Comparison of ENCODE assay signal across 8 mouse cellular contexts in genomic region chr2:181863791-181864535, GRCm38 (mm10). TPM values are rescaled to one million over a fixed set of nuclear protein-coding genes. Genes with fewer than 3 reads are reported as not detected.
A peak's percentile ranks its signal among the peaks of the same experiment; 100 is the strongest.
DNase-seq lines count a peak whose midpoint lies in the region; ATAC-seq and TF ChIP-seq lines count a peak whose summit lies in the region.

TSS of gene Polr3k (plus strand) at chr2:181864337.

- WGBS in kidney, embryonic 14.5 days: under 1% methylated on average over 35 of the region's 35 CpGs
- WGBS in limb, embryonic 15.5 days: under 1% methylated on average over 35 of the region's 35 CpGs

- no peak for TF ChIP-seq CTCF in bone marrow macrophage, adult 2 months (IDR thresholded peaks at IDR 0.05; ENCODE audit: low read depth, low read length)
- TF ChIP-seq CTCF in embryonic fibroblast, embryonic 13.5 days (IDR thresholded peaks at IDR 0.05; ENCODE audit: borderline replicate concordance, insufficient read depth, low read length): no peak

- H3K27ac ChIP-seq in bone marrow macrophage, adult 2 months (ENCODE audit: insufficient read depth, low read depth, low read length): peak within 1 kb of the TSS; percentile 43; the same call in 1 of the 2 replicates
- H3K27ac ChIP-seq in embryonic fibroblast, embryonic 13.5 days (ENCODE audit: insufficient read depth, low read length): peak within 1 kb of the TSS; percentile 5; the same call in 1 of the 2 replicates
- peak within 1 kb of the TSS; percentile 56; the same call in 1 of the 2 replicates for H3K27ac ChIP-seq in kidney, embryonic 14.5 days (ENCODE audit: low read depth, low read length)
- peak within 1 kb of the TSS; percentile 84 for H3K27ac ChIP-seq in limb, embryonic 15.5 days

- H3K9me3 ChIP-seq in kidney, embryonic 14.5 days (ENCODE audit: control insufficient read depth, low read length): no peaks in the 10 kb centered on the region
- H3K9me3 ChIP-seq in limb, embryonic 15.5 days: no peaks in the 10 kb centered on the region

- peaks cover 18% of the 10 kb centered on the region for H3K36me3 ChIP-seq in kidney, embryonic 14.5 days (ENCODE audit: control insufficient read depth, insufficient read depth, low read length)
- H3K36me3 ChIP-seq in limb, embryonic 15.5 days: peaks cover 10% of the 10 kb centered on the region

- peak within 1 kb of the TSS; percentile 74 for H3K9ac ChIP-seq in kidney, embryonic 14.5 days (ENCODE audit: low read depth, low read length)
- peak within 1 kb of the TSS; percentile 65 for H3K9ac ChIP-seq in limb, embryonic 15.5 days

- peak within 1 kb of the TSS; percentile 73 for H3K4me2 ChIP-seq in kidney, embryonic 14.5 days (replicated peaks; ENCODE audit: low read depth, low read length)
- peak within 1 kb of the TSS; percentile 70 for H3K4me2 ChIP-seq in limb, embryonic 15.5 days

- peaks cover 4% of the 10 kb centered on the region; the same call in 1 of the 2 replicates for H3K4me1 ChIP-seq in bone marrow macrophage, adult 2 months (ENCODE audit: control insufficient read depth, insufficient read depth, low read length)
- H3K4me1 ChIP-seq in embryonic fibroblast, embryonic 13.5 days (ENCODE audit: control insufficient read depth, insufficient read depth, low read length): 0 out of 2 replicates have a peak, but pooled peaks cover 7% of the 10 kb centered on the region
- peaks cover 7% of the 10 kb centered on the region for H3K4me1 ChIP-seq in kidney, embryonic 14.5 days (ENCODE audit: control insufficient read depth, insufficient read depth, low read length)
- peaks cover 14% of the 10 kb centered on the region for H3K4me1 ChIP-seq in limb, embryonic 15.5 days

- no peaks in the 10 kb centered on the region for H3K27me3 ChIP-seq in kidney, embryonic 14.5 days (ENCODE audit: control insufficient read depth, insufficient read depth, low read length)
- H3K27me3 ChIP-seq in limb, embryonic 15.5 days: no peaks in the 10 kb centered on the region

- peak; percentile 83; the same call in 1 of the 2 replicates for TF ChIP-seq POLR2A in bone marrow macrophage, adult 2 months (IDR thresholded peaks at IDR 0.05; ENCODE audit: borderline replicate concordance, low read depth, low read length)
- peak; percentile 82 for TF ChIP-seq POLR2A in embryonic fibroblast, embryonic 13.5 days (IDR thresholded peaks at IDR 0.05; ENCODE audit: low read depth, low read length)

- peak within 1 kb of the TSS; percentile 83 for H3K4me3 ChIP-seq in bone marrow macrophage, adult 2 months (ENCODE audit: insufficient read depth, low read length)
- peak within 1 kb of the TSS; percentile 80 for H3K4me3 ChIP-seq in embryonic fibroblast, embryonic 13.5 days (ENCODE audit: insufficient read depth, low read length)
- peak within 1 kb of the TSS; percentile 77 for H3K4me3 ChIP-seq in kidney, embryonic 14.5 days (ENCODE audit: low read length)
- peak within 1 kb of the TSS; percentile 82 for H3K4me3 ChIP-seq in limb, embryonic 15.5 days

- peak; percentile 100 for ATAC-seq in kidney, embryonic 14.5 days (ENCODE audit: low FRiP score, low TSS enrichment)
- peak; percentile 100 for ATAC-seq in limb, embryonic 15.5 days (ENCODE audit: insufficient number of reproducible peaks, low FRiP score, low TSS enrichment, low read depth)

- peak; percentile 95 for DNase-seq in A20 (ENCODE audit: low read depth, low spot score)
- peak; percentile 93 to 97 for DNase-seq in heart, adult 9 months (ENCODE audit: low spot score in 2 of 2)
- peak; percentile 82 to 84 for DNase-seq in monocyte, adult 2 months (ENCODE audit: low read depth in 1 of 2, low spot score in 2 of 2)
- peak; percentile 94 to 95 for DNase-seq in spleen, postnatal 36 days (ENCODE audit: low spot score in 2 of 2)

RNA-seq across cellular contexts. Expression of gene Polr3k, which starts in this region (rescaled TPM):
- 15.7 and 16.6 TPM in 2 replicates for polyA plus RNA-seq in bone marrow macrophage, adult 2 months (2012; ENCODE audit: insufficient read depth, insufficient read length, missing spikeins)
- 28.5 and 35.7 TPM in 2 replicates for polyA plus RNA-seq in embryonic fibroblast, embryonic 13.5 days (2011; ENCODE audit: insufficient read length, low read depth, missing spikeins)
- polyA plus RNA-seq in kidney, embryonic 14.5 days (2014; fragmentation: Nextera tagmentation; extraction: Ambion mirVana): 76.9 and 78.5 TPM in 2 replicates
- 59.5 and 67.0 TPM in 2 replicates for polyA plus RNA-seq in limb, embryonic 15.5 days (2015; fragmentation: Nextera tagmentation; extraction: Ambion mirVana)

Comparison
In these comparisons a context has a peak if more than half of its experiments do, and no peak if none do; other contexts are left out.
1. Peak in every context shown above with its lines: DNase-seq, ATAC-seq, H3K4me3 ChIP-seq and H3K27ac ChIP-seq.
2. H3K27ac ChIP-seq: peak in every context shown above with its lines; median percentile 84 in limb, embryonic 15.5 days; 56 in kidney, embryonic 14.5 days; 43 in bone marrow macrophage, adult 2 months; 5 in embryonic fibroblast, embryonic 13.5 days.